Mouse (Mus musculus): ENCODE data around the gene Dnah7a. TPM values are rescaled to one million over a fixed set of nuclear protein-coding genes. Genes with fewer than 3 reads are reported as not detected.

Dnah7a gene
- polyA plus RNA-seq (2014; fragmentation: Illumina TruSeq; extraction: RNeasy Lipid Tissue Mini Kit (QIAGEN cat#74804); ENCODE audit: insufficient read depth, low read depth, low replicate concordance) = 4.1 TPM

GRCm38 (mm10) chr1:53706431-53707361 is at the start of gene Dnah7a:
Dnah7a (minus strand) TSS chr1:53706784.

DNA sequence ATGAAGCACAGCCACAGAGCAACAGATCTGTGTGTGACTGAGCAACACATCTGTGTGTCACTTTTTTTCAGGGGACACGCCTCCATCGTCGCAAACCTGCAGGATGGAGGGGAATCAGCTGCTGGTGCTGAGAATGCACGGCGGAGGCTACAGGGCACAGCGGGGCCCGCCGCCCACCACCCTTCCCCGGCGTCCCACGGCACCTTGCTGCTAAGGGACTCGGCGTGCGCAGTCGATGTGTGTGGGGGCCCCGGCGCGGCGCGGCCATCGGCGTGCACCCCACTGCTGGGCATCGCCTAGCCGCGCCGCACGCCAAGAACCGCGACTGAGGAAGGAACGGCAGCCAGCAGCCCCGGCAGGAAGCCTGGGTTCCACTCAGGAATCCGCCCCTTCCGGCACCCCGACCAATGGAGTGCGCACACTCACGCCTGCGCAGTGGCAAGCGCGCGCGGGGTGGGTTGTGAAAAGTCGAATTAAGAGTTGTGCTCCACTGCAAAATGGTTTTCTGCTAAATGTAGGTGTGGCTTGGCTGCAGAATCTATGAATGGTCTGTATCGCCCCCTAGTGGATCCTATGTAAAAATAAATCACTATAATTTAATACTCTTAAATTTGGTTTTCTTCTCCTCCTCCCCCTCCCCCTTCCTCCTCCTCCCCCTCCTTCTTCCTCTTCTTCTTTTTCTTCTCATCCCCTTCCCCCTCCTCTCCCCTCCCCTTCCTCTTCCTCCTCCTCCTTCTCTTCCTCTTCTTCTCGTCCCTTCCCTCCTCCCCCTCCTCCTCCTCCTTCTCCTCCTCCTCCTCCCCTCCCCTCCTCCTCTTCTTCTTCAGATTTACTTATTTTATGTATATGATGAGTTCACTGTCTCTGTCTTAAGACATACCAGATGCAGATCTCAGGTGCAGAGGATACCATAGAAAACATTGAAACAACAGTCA is 354.0 kb downstream of the Dnah7a start, which contains the start of the genes Asdurf, Gm28551 and Asnsd1:
Asdurf (minus strand) TSS at position 293 of the 935 bp plus-strand sequence.
Gm28551 (minus strand) TSS at position 341 of the 935 bp plus-strand sequence.
Asnsd1 (minus strand) TSS at position 426 of the 935 bp plus-strand sequence.

Other genes with a start within 250 kb of the Dnah7a start
- gene Stk17b, start 78.4 kb upstream of the Dnah7a start, polyA plus RNA-seq (2014; fragmentation: Illumina TruSeq; extraction: RNeasy Lipid Tissue Mini Kit (QIAGEN cat#74804); ENCODE audit: insufficient read depth, low read depth, low replicate concordance) = 35.3 TPM

Measured in lung, adult 10 weeks (tissue).